Mouse (Mus musculus) lung, adult 2 months (tissue): ENCODE data around the gene Adcy9. TPM values are rescaled to one million over a fixed set of nuclear protein-coding genes. Genes with fewer than 3 reads are reported as not detected.

Experiments used
- DNase-seq: peaks from one replicate; pipeline ENCODE4 v3.0.0; 2022
- H3K4me1 ChIP-seq: fragments of 200-500 bp; 2 replicates; pipeline ENCODE4 v1.6.1; 2011; ENCODE audit warnings: low read length; ENCODE audit not compliant: control insufficient read depth, insufficient read depth
- H3K4me3 ChIP-seq: fragments of 200-500 bp; replicated peaks from 2 replicates; pipeline ENCODE3; 2011; ENCODE audit warnings: low read depth, mild to moderate bottlenecking, control low read depth, low read length; ENCODE audit errors: extremely low read depth
- CTCF ChIP-seq: fragments of 200-500 bp; IDR thresholded peaks from 2 replicates; pipeline ENCODE4 v1.5.1; 2011; ENCODE audit warnings: mild to moderate bottlenecking, low read length, control low read depth; ENCODE audit not compliant: insufficient read depth
- POLR2A ChIP-seq: fragments of 200-500 bp; IDR thresholded peaks from 2 replicates; pipeline ENCODE4 v1.6.1; 2011; ENCODE audit warnings: low read depth, mild to moderate bottlenecking, control low read depth, low read length, borderline replicate concordance; ENCODE audit errors: extremely low read depth
- WGBS: fragments of 180-500 bp; shearing (Covaris S2); methylation state at CpG from one replicate; pipeline ENCODE4 v1.1.7; 2018; 5-methylcytosine and 5-hydroxymethylcytosine counted together
- polyA plus RNA-seq: library from polyadenylated mRNA; depleted of rRNA; stranded (reverse); fragments of >200 nt; gene quantifications from 2 replicates; pipeline ENCODE4 v1.2.3, GENCODE M21; 2012

The Adcy9 gene
- polyA plus RNA-seq, 1 experiment = 20.8 TPM

DNA sequence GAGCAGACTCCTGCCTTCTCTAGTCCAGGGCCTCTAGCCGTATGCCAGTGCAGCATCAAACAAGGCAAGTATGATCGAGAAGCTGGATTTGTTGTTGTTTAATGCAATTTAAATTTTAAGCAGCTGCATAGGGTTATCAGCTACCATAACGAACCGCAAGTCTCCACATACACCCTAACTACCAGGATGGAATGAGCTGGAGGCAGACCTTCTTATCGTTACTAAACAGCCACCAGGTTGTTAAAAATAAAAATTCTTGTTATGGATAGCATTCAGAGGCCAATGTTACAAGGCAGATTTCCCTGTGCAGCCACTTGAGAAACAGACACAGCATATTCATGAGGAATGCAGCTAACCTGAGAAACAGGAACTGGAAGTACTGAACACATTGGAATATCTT, 86.5 kb downstream of the Adcy9 start:
- WGBS = 89% methylated on average over 5 of the region's 5 CpGs
- no peak for DNase-seq

GRCm38 (mm10) chr16:4333371-4333770, 86.9 kb downstream of the Adcy9 start:
- DNase-seq = no peak
- no peak for TF ChIP-seq POLR2A
- no peak for TF ChIP-seq CTCF
- WGBS = 83% methylated on average over 2 of the region's 2 CpGs
- no peaks in the 10 kb centered on the region for H3K4me1 ChIP-seq
- H3K4me3 ChIP-seq = no peak overlapping the region

More for the DNA sequence above, 86.5 kb downstream of the Adcy9 start:
- Histone ChIP-seq H3K4me3 (no peak overlapping the region), H3K4me1 (no peaks in the 10 kb centered on the region)
- no peak for TF ChIP-seq CTCF
- no peak for TF ChIP-seq POLR2A

DNA sequence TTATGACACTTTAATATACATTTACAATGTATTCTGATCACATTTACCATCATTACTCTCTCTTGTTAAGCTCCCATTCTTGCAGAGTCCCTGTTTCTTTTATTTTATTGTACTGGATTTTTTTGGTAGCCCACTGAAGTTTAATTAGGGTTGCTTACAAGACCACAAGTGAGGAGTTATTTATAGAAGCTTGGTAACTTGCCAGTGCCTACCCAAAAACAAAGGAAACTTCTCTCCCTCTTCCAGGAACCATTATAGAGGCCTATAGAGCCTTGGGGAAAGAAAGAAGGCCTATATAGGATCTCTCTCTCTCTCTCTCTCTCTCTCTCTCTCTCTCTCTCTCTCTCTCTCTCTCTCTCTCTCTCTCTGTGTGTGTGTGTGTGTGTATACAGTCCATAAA, 93.2 kb downstream of the Adcy9 start:
- no peak for DNase-seq
- no peak overlapping the region for H3K4me3 ChIP-seq
- no peak for TF ChIP-seq POLR2A
- TF ChIP-seq CTCF = no peak

GRCm38 (mm10) chr16:4325801-4326200, 94.5 kb downstream of the Adcy9 start:
- no peak for DNase-seq
- H3K4me3 ChIP-seq = no peak overlapping the region
- no peaks in the 10 kb centered on the region for H3K4me1 ChIP-seq
- TF ChIP-seq CTCF = no peak
- TF ChIP-seq POLR2A = no peak
- WGBS = 64% methylated on average over 2 of the region's 2 CpGs

More for the DNA sequence above, 93.2 kb downstream of the Adcy9 start:
- H3K4me1 ChIP-seq = no peaks in the 10 kb centered on the region

DNA sequence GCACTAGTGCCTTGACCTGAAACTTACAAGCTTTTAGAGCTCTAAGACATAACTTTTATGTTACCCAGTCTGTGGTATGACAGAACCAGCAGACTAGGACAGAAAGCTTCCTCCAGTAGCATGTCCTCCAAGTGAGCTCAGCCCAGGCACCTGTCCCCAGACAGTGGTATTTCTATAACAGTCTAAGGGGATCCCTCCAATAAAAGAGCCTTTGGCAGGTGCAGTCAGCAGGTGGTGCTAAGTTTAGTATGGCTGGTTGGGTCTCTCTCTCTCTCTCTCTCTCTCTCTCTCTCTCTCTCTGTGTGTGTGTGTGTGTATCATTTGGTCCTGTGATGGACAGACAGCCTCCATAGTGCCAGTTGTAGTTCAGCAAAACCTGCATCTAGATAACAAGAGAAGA, 95.3 kb downstream of the Adcy9 start:
- Histone ChIP-seq H3K4me3 (no peak overlapping the region), H3K4me1 (no peaks in the 10 kb centered on the region)
- no peak for DNase-seq
- TF ChIP-seq CTCF = no peak

GRCm38 (mm10) chr16:4320856-4321255, 99.4 kb downstream of the Adcy9 start:
- 66% methylated on average over 3 of the region's 3 CpGs for WGBS
- TF ChIP-seq POLR2A (no peak), CTCF (no peak)
- no peak for DNase-seq
- no peaks in the 10 kb centered on the region; the same call in 1 of the 2 replicates for H3K4me1 ChIP-seq
- no peak overlapping the region for H3K4me3 ChIP-seq

- 52% methylated on average over 6 of the region's 6 CpGs for WGBS
- H3K4me1 ChIP-seq = no peaks in the 10 kb centered on the region; the same call in 1 of the 2 replicates
- H3K4me3 ChIP-seq = no peak overlapping the region
- DNase-seq = no peak
- TF ChIP-seq POLR2A = no peak
- no peak for TF ChIP-seq CTCF
Observed at GRCm38 (mm10) chr16:4318001-4318526, 102.2 kb downstream of the Adcy9 start.

GRCm38 (mm10) chr16:4316094-4316474, 104.2 kb downstream of the Adcy9 start:
- WGBS = 29% methylated on average over 3 of the region's 3 CpGs
- TF ChIP-seq CTCF (peak; percentile 100), POLR2A (no peak)
- peak; percentile 79 for DNase-seq
- no peaks in the 10 kb centered on the region; the same call in 1 of the 2 replicates for H3K4me1 ChIP-seq
- H3K4me3 ChIP-seq = no peak overlapping the region

- TF ChIP-seq POLR2A (no peak), CTCF (no peak)
- no peak for DNase-seq
- no peak overlapping the region for H3K4me3 ChIP-seq
- no peaks in the 10 kb centered on the region; the same call in 1 of the 2 replicates for H3K4me1 ChIP-seq
- WGBS = 81% methylated on average over 2 of the region's 2 CpGs
Observed at GRCm38 (mm10) chr16:4315352-4316093, 104.8 kb downstream of the Adcy9 start.

DNA sequence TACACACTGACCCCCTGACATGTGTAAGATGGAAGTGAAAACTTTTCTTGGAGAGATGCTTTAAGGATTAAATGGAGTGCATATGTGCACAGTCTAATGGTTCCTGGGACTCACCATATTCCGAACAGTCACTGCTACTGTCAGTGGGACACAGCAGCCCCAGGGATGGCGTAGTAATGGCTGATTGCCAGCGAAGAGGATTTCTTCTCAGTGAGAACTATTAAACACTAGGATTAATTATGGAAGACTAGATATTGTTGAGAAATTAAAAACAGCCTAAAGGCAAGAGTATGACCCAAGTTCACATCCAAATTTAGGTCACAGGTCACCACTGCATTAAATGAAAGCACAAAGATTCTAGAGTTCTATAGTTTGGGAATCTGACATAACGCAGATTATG, 105.4 kb downstream of the Adcy9 start:
- Histone ChIP-seq H3K4me1 (no peaks in the 10 kb centered on the region; the same call in 1 of the 2 replicates), H3K4me3 (no peak overlapping the region)
- no peak for DNase-seq
- TF ChIP-seq CTCF = no peak
- no peak for TF ChIP-seq POLR2A
- 91% methylated on average over 4 of the region's 4 CpGs for WGBS
